Mouse (Mus musculus) monocyte, adult 5-6 weeks (primary cell): ENCODE measurements around the gene Nmt1. TPM values are rescaled to one million over a fixed set of nuclear protein-coding genes. Genes with fewer than 3 reads are reported as not detected.

Source experiments
- ATAC-seq: fragments of 153-309, 156-312 bp; replicated peaks from 2 replicates; pipeline ENCODE4 v1.8.0; 2017; ENCODE audit warnings: mild to moderate bottlenecking; ENCODE audit not compliant: low TSS enrichment, insufficient number of reproducible peaks, severe bottlenecking, poor library complexity, low FRiP score
- total RNA-seq: library from RNA; stranded (forward); fragments of 200-1000, 200-491, 200-594 nt; gene quantifications from 3 replicates; pipeline ENCODE4 v1.2.3, GENCODE M21; 2017

The Nmt1 gene
- total RNA-seq, 1 experiment from 2014 or later: 55.9 TPM

GRCm38 (mm10) chr11:103033030-103033429 lies 5.0 kb downstream of the Nmt1 start:
- no peak for ATAC-seq

- no peak for ATAC-seq
Measured at GRCm38 (mm10) chr11:103035007-103035406, 7.0 kb downstream of the Nmt1 start.

- ATAC-seq: no peak
Measured at GRCm38 (mm10) chr11:103036881-103037465, 9.0 kb downstream of the Nmt1 start.

- no peak for ATAC-seq
Measured at GRCm38 (mm10) chr11:103038037-103038436, 10.0 kb downstream of the Nmt1 start.

- no peak for ATAC-seq
Measured at GRCm38 (mm10) chr11:103042828-103043227, 14.8 kb downstream of the Nmt1 start.

- no peak for ATAC-seq
Measured at GRCm38 (mm10) chr11:103043982-103044381, 16.0 kb downstream of the Nmt1 start.

GRCm38 (mm10) chr11:103046286-103046685 lies 18.3 kb downstream of the Nmt1 start:
- no peak for ATAC-seq

- no peak for ATAC-seq
Measured at GRCm38 (mm10) chr11:103049611-103050010, 21.6 kb downstream of the Nmt1 start.

GRCm38 (mm10) chr11:103050153-103050552 lies 22.2 kb downstream of the Nmt1 start:
- no peak; the same call in 1 of the 2 replicates for ATAC-seq

GRCm38 (mm10) chr11:103051249-103051691 lies 23.3 kb downstream of the Nmt1 start:
- peak; percentile 77 for ATAC-seq

GRCm38 (mm10) chr11:103052078-103052477 lies 24.1 kb downstream of the Nmt1 start:
- ATAC-seq: no peak

- no peak for ATAC-seq
Measured at GRCm38 (mm10) chr11:103053191-103054076, 25.4 kb downstream of the Nmt1 start.

GRCm38 (mm10) chr11:103054798-103055197 lies 26.8 kb downstream of the Nmt1 start:
- ATAC-seq: peak; percentile 47; the same call in 1 of the 2 replicates

GRCm38 (mm10) chr11:103056636-103057035 lies 28.6 kb downstream of the Nmt1 start:
- ATAC-seq: no peak

- no peak for ATAC-seq
Measured at GRCm38 (mm10) chr11:103058499-103059085, 30.6 kb downstream of the Nmt1 start.

GRCm38 (mm10) chr11:103066191-103067050 lies 38.4 kb downstream of the Nmt1 start:
- no peak for ATAC-seq

- ATAC-seq: no peak
Measured at GRCm38 (mm10) chr11:103067051-103067361, 39.0 kb downstream of the Nmt1 start.

GRCm38 (mm10) chr11:103067457-103068001 lies 39.5 kb downstream of the Nmt1 start:
- no peak for ATAC-seq

GRCm38 (mm10) chr11:103068272-103068671 lies 40.3 kb downstream of the Nmt1 start:
- ATAC-seq: no peak
